Mouse (Mus musculus) right cerebral cortex, postnatal 14 days (tissue): Measurements from ENCODE around the gene Pi4k2b.
"Not testable (repeated sequence)": the region's sequence is repeated elsewhere in the genome, so short reads cannot be mapped to it uniquely, and the experiment has no call there.

Experiments
- DNase-seq: peaks from one replicate; pipeline ENCODE4 v3.0.0; 2022

Pi4k2b gene

GRCm38 (mm10) chr5:52741391-52742111 is at the start of gene Pi4k2b:
Gene Pi4k2b (plus strand): TSS chr5:52741574.
- peak; percentile 61 for DNase-seq

- no peak for DNase-seq
Measured at GRCm38 (mm10) chr5:52697291-52697690, 44.1 kb upstream of the Pi4k2b start.

GRCm38 (mm10) chr5:52697882-52698440 is 43.4 kb upstream of the Pi4k2b start:
- not testable (repeated sequence) for DNase-seq

DNA sequence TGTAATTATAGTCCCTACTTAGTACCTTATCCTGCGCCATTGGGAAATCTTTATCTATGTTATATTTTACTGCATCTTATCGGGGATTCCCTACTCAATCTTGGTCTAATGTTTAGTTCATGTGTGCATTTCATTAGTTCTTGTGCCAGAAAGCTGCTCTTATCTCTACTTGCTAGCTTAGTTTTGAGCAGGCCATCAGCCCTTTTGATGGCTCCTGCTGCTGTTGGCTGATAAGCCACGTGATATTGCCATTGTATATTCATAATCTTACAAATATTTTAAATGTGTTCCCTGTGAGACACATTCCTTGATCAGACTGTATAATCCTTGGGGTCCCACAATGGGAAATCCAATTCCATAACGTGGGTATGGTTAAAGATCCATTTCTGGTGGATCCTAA is 36.8 kb upstream of the Pi4k2b start:
- DNase-seq = no peak

DNA sequence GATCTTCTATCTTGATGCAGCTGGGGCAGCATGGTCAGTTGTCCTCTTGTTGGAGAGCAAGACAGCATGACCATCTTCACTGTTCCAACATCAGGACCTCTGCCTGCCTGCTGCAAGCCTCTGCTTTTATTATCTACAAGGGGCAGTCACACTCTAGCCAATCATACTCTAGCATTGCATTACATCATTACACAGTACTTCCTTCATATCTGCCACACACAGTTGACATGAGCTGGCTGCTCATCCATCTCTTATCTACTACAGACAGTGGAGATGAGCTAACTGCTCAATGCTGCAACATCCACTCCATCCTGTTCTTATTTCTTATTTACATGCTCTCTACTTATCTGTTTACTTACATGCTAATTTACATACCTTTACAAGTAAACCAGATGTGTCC is 28.7 kb upstream of the Pi4k2b start:
- no peak for DNase-seq

GRCm38 (mm10) chr5:52716742-52717448 is 24.5 kb upstream of the Pi4k2b start:
- no peak for DNase-seq

GRCm38 (mm10) chr5:52721003-52721402 is 20.4 kb upstream of the Pi4k2b start:
- DNase-seq = peak; percentile 7

DNA sequence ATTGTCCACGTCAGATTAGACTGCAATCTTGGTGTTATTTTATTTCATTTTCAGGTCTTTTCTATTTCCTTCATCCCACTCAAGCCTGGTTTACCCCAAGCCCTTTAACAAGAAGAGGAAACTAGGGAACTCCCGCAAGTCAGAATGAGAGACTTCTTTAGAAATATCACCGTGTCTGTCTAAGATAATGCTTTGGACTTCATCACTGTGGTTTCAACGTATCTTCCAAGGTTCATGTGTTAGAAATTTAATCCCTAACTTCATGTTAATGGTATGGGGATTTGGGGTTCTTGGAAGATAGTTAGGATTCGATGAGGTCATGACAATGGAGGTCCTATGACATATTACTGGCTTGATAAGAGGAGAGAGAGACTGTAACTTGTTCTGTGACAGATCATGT is 13.6 kb upstream of the Pi4k2b start:
- no peak for DNase-seq

GRCm38 (mm10) chr5:52732811-52733210 is 8.6 kb upstream of the Pi4k2b start:
- DNase-seq = no peak

- DNase-seq = no peak
Measured at GRCm38 (mm10) chr5:52736046-52736445, 5.3 kb upstream of the Pi4k2b start.

DNA sequence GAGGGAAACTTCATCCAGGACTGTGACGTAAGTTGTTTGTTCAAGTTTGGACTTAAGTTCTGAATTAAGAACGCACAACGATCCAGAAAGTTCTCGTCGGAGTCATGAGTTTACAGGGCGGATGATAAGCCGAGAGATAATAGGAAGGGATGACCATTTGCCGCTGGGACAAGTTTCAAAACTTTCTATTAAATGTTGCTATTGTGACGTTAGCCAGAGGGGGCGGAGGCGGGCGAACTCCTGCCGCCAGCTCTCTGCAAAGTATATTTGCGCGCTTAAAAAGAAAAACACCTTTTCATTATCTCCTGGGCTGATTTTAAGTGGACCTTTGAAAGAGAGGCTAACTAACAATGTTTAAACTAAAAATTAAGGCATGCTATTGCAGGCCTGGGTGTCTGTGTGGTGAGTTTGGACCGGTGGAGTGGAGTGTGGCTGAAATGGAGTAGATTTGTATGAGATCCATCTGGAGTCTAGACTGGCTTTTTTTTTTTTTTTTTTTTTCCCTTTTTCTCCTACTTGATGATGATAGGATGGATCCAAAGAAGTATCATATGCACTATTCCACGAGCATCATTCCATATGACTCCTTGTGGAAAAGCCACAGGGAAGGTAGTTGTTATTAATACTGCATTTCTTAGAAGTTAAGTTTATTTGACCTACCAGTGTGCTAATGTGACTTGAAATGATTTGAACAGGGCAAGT is 889 bp downstream of the Pi4k2b start:
- DNase-seq = no peak

GRCm38 (mm10) chr5:52743231-52743630 is 1.9 kb downstream of the Pi4k2b start:
- no peak for DNase-seq

- DNase-seq = no peak
Measured at GRCm38 (mm10) chr5:52746920-52747319, 5.5 kb downstream of the Pi4k2b start.

GRCm38 (mm10) chr5:52748732-52749131 is 7.4 kb downstream of the Pi4k2b start:
- no peak for DNase-seq

DNA sequence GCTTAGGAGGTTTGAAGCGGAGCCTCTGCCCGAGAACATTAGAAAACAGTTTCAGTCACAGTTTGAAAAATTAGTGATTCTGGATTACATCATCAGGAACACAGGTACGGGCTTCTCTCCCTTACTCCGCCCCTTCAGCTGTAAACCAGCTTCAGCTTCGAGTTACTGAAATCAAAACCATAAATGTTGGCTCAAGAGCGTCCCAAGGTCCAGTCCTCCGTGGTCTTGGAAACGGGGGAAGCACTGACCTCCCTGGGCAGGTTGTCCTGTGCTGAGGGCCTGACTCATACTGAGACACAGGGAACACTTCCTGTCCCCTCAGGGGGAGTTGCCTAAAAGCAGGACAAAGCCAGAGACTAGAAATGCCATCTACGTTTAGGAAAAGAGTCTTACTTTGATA is 11.8 kb downstream of the Pi4k2b start:
- no peak for DNase-seq

DNA sequence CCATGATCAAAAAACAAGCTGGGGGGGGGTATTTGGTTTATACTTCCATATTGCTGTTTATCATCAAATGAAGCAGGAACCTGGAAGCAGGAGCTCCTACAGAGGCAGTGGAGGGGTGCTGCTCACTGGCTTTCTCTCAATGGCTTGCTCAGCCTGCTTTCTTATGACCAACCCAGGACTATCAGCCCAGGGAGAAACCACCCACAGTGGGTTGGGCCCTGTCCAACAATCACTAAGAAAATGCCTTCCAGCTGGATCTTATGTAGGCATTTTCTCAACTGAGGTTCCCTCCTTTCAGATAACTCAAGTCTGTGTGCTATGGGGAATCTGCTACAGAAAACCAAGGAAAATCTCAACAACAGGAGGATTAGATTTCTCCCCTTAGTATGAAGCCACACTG is 12.8 kb downstream of the Pi4k2b start:
- no peak for DNase-seq

DNA sequence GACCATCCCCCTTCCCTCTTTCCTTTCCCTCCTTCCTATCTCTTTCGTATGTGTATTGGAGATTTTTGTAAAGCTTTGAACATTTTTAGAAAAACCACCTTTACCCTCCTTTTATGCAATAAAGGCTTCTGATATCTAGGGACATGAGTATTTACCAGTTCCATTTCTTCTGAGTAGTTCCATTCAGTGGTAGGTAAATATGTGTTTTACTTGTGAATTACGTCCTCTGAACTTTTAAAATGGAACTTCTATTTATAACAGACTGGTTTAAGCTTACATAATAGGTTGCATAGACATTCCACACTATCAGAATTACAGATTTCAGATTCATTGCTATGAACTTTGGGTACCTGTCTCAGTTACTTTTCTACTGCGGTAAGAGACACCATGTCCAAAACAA is 14.0 kb downstream of the Pi4k2b start:
- DNase-seq = no peak

DNA sequence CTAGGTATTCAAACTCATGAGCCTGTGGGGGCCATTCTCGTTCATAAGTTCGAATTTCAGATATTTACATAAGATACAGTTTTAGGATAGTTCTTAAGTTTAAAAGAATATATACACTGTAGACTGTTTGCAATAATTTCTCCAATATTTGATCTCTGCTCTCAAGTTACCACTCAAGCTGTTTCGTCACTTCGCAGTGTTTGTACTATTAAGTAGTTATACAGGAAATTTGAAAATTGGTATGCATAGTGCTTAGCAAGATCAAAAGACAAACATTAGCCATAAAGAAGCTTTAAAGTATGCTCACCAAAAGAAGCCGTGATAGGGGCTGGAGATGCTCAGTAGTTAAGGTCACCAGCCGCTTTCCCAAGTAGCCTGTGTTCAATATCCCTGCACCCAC is 14.6 kb downstream of the Pi4k2b start:
- DNase-seq = no peak

GRCm38 (mm10) chr5:52762586-52762985 is 21.2 kb downstream of the Pi4k2b start:
- no peak for DNase-seq

DNA sequence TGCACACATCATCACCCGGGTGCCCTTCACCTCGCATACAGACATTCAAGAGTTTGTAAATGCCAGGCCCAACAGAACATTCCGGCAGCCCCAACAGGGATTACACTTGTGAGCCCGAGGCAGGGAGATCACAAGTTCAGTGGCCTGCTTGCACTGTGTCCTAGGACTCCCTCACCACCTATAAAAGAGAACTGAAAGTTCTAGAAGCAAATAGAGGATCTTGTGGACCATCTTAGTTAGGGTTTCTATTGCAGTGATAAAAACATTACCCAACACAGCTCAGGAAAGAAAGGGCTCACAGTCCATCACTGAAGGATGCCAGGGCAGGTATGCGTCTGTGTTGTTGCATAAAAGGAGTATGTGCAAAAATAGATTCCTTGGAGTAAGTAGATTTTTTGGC is 32.9 kb downstream of the Pi4k2b start:
- DNase-seq = no peak

DNA sequence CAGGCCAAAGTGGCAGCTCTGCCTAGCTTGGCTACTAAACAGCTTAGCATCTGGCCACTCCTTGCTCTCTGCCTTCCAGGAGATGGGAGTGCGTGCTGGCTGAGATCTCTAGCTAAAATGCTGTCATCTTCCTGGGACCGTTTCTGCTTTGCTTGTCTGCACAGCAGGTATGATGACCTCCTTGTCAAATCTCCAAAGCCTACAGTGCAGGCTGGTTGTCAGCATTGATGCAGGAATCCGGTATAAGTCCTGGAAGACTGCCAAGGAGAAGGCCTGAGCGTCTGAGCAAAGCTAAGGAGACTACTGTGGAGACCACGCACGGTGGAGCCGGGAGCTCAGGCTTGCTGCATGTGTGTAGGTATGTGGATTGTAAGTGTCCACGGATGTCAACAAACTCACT is 33.9 kb downstream of the Pi4k2b start, which contains the start of gene Zcchc4:
Gene Zcchc4 (plus strand): TSS at position 173 of the 400 bp plus-strand sequence.
- DNase-seq = no peak

GRCm38 (mm10) chr5:52776466-52777354 is 35.3 kb downstream of the Pi4k2b start:
- not testable (repeated sequence) for DNase-seq
